Mouse (Mus musculus): ENCODE data around the gene Fgd1. TPM values are rescaled to one million over a fixed set of nuclear protein-coding genes. Genes with fewer than 3 reads are reported as not detected.

Gene Fgd1
- 1.1 and 2.0 TPM in 2 replicates for polyA plus RNA-seq (2015; fragmentation: Nextera tagmentation; extraction: Ambion mirVana)

DNA sequence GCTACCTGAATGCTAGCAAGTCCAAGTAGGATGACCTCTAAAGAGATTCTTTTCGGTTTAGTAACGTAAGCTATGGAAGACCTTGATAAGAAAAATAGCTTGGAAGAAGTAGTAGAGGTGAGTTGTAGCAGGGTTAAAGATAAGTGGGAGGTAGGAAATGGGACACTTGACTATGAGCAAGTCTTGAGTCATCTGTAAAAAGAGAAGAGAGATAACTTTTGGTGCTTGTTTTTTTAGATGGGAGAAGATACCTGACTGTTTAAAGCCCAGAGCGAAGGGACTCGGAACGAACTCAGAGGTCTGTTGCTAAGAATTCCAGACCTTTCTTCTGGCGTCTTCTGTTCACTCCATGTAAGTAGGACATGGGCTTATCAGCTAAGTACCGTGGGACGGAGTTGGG lies at the start of gene Fgd1:
Gene Fgd1, plus strand, starts transcription at position 301 of the 400 bp plus-strand sequence.
- DNase-seq (ENCODE audit: low spot score): no peak

DNA sequence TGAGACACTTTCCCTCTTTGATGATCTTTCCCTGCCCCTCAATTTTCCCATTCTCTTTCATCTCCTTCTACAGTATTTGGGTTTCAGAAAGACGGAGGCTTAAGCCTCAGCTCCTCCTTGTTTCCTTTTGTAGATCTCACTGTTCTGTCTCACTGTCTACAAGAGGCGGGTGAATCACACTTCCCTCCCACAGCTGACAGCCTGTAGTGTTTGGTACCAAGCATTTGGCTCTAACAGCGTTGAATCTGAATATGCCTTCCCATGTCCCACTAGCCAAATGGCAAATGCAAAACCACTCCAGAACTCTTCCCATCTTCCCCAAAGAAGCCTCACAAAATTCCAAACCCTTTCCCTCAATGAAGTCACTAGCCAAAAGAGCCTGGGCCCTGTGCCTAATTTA lies 49.2 kb upstream of the Fgd1 start:
- no peak for DNase-seq (ENCODE audit: low spot score)

DNA sequence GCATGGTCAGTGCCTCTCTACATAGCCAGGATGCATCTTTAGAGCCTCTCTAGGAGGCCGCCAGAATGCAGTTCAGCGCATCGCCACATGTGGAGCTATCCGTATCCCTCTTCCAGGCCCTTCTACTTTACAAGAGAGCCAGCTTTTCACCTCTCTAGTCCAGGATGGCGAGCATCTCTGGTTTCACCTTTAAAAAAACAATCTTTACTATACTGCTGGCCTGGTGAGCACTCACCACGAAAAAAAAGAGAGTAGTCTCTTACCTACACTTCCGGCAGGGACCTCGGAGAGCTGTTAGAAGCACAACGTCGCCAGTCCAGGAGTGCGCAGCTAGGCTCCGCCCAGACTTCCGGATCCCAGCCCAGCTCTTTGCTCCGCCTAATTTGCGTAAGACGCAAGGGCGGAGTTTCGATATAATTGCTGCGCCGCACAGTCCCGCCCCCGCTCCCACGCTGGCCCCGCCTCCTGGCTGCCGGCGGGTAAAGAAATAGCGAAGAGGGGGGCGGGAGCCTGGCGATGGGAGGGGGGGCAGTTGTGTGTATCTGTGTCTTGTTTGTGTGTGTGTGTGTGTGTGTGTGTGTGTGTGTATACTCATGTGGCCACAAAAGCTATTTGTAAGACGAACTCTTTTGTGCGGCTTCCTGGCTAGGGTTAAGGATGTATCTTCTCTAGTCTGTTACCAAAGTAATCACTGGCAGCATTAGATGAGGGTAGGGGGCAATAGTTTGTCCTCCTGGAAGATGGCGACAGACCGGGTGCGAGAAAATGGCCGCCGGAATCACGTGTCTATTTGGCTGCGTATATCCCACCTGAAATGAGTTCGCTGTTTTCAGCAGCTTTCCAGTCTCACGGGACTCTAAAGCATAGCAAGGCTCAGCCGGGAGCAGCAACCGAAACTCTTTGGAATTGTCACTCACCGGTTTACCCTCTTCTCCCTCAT lies 28.7 kb upstream of the Fgd1 start, which contains the start of gene Gnl3l:
Gene Gnl3l, minus strand, starts transcription at position 385 of the 940 bp plus-strand sequence.
- peak; percentile 92 for DNase-seq (ENCODE audit: low spot score)

DNA sequence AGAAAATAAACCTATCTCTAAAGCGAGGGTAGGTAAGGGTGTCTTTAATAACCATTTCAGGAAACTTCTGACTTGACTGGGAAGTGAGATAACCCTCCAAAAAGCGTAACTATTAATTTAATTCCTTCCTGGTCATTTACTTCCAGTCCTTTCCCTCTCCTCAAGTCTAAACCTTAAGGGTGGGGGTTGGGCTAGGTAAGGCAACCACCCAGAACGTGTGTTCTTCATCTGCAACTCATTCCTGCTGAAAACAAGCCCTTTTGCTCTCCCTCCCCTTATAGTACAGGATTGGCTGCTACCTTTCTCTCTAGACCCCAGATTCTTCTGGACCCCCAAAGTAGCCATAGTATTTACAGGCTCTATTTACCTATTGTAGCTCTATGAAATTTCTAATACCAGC lies 28.1 kb upstream of the Fgd1 start:
- DNase-seq (ENCODE audit: low spot score): no peak

DNA sequence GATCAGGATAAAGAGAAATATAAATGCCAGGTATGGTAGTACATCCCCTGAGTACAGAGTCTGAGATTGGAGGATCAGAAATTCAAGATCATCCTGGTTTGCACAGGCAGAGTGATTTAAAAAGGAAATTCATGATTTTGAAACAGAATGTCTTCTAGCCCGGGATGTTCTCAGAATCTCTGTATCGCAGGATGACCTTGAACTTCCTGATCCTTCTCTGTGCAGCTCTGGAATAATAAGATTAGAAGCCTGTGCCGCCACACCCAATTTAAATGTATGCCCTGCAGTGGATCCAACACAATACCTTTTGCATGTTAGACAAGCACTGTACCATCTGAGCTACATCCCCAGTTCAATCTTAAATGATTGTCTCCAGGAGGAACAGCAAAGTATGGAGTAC lies 27.2 kb upstream of the Fgd1 start:
- DNase-seq (ENCODE audit: low spot score): no peak

DNA sequence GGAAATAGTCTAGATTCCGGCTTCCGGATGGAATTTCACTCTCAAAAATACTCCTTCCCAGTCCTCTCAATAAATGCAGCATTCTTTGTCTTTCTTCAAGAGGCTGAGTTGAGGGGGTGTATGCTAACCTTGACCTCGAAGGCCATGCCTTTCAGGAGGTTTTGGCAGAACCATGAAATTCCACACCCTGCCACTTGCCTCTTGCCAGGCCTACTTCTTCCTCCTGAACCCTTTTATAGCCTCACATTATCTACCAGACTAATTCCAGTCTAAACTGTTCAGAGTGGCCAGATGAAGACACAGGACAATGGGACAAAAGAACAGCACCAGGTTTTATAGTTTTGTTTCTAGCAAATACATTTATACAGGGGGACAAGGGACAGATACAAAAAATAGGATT lies 14.6 kb upstream of the Fgd1 start:
- no peak for DNase-seq (ENCODE audit: low spot score)

DNA sequence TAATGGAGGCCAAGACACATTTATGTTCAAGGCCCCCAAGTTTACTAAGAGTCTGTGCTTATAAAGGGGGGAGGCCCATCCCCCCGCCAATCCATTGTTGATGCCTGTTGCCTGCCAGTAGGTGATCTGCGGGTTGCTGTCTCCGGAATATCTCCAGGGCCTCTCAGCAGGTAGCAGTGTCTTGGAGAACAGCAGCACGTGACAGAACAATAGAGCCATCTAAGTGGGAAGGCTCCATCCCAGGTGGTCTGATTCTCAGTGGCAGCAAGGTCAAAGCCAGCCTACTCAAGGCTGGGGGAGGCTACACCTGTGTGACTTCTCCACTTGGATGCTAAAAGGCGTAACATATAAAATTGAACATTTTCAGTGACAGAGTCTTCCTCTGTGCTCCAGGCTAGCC lies 4.7 kb upstream of the Fgd1 start:
- no peak for DNase-seq (ENCODE audit: low spot score)

DNA sequence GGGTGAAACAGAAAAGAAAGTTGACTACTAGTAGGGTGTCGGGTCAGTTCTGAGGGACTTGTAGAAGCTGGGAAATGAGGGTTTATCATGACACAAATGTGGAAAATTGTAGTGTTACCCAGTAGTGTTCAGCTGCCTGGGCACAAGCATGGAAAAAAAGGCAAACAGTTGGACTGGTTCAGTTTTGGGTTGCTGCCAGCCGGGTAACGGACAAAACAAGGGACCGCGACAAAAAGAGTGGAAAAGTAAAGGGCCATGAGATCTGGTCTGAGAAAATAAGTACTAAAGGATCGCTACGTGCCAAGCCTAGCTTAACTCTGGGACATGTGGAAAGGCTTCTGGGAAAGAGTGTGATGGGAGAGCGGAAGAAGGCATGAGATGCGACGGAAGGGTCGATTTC lies 371 bp downstream of the Fgd1 start:
- DNase-seq (ENCODE audit: low spot score): no peak

DNA sequence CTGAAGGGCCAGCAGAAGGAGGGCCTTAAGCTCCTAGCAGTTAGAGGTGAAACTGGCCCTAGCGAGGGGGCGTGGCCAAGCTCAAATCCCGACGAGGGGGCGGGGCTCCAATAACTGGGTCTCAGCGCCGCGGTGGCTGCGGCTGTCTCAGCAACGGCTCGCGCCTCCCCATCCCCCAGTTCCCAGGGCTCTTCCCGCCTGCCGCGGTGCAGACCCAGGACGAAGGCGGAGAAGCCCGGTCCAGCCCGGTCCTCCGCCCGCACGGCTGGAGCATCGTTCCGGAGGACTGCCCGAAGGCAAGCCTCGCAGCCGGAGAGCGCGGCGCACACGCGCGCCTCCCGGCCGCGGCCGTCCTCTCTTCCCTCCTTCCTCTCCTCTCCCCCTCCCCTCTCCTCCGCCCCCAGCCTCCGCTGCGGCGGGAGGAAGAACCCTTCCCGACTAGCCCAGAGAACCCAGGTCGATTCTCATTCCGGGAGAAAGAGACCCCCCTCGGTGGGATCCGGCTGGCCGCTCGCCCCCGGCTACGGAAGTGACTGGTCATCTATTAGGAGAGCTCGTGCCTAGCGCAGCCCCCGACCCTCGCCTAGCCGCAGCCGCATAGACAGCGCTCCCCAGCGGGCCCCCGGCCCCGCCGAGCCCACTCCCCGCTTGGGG lies 954 bp downstream of the Fgd1 start:
- DNase-seq (ENCODE audit: low spot score): peak; percentile 20

DNA sequence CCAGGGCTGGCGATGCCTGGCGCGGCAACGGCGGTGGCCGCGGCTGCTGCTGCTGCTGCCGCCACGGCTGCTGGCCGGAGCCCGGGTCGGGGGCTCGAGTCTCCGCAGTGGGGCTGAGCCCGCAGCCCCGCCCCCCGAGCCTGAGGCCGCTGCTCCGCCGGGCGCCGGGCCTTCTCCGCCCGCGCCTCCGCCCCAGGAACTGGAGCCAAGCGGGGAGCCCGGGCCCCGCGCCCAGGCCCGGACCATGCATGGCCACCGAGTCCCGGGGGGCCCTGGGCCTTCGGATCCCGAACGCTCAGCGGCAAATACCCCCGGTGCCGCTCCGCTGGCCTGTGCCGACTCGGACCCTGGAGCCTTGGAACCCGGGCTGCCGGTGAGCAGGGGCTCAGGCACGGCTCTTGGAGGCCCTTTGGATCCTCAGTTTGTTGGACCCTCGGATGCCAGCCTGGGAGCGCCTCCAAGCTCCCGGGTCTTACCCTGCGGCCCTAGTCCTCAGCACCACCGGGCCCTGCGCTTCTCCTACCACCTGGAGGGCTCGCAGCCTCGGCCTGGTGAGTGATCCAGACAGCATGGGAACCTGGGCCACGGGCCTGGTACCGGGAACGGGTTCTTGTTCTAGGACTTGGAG lies 1.6 kb downstream of the Fgd1 start:
- DNase-seq (ENCODE audit: low spot score): no peak

DNA sequence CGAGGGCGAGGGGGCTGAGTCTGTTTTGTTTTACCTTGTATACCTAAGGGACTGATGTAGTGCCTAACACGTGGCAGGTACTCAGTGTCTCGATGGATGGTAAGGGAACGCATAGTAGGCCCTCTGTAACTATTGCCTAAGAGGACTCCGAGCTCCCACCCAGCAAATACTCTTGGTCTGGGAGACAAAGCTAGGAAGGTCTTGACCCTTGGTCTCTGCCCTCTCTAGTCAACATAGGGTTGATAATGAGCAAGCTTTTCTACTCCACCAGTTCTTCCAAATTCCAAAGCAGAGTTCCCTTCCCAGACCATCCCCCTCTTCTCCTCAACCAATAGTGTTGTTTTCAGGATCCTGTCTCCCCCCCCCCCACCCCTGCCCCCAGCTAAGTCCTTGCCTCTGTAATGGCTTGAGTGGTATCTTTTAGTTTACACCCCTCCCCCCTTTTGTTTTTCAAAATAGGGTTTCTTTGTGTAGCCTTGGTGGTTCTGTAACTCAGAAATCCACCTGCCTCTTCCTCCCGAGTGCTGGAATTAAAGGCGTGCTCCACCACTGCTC lies 3.8 kb downstream of the Fgd1 start:
- no peak for DNase-seq (ENCODE audit: low spot score)

DNA sequence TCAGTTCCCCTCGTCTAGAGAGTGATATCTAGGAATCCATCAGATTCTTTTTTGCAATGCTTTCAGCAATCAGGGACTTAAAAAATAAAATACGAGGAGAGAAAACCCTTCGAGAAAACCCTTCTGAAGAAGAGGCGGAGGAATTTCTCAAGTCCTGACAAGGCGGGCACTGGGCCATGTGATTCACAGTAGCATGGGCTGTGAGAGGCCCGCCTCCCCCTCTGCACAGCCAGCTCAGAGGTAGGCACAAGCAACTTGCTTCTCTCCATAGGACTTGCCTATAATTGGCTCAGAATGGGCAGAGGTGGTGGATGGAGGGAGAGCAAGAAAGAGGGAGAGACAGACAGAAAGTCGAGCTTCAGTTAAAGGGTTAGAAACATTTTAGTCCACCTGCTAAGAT lies 4.4 kb downstream of the Fgd1 start:
- DNase-seq (ENCODE audit: low spot score): no peak

DNA sequence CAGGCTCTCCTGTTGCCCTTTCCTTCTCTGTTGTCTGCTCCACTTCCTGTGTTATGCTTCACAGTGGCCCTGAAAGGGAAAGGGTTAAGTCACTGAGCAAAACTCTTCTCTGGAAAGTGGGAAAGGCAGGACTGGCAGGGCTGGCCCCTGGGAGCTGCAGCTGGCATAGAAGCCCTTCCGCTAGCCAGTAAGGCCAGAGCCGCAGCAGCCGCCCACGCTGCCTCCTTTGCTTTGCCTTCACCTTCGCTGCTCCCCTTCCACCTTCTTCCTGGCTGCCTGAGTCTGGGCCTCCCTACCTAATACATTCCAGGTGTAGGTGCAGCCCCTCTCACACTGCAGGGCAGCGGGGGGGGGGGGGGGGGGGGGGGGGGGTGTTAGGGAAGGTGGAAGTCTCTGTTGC lies 8.5 kb downstream of the Fgd1 start:
- no peak for DNase-seq (ENCODE audit: low spot score)

DNA sequence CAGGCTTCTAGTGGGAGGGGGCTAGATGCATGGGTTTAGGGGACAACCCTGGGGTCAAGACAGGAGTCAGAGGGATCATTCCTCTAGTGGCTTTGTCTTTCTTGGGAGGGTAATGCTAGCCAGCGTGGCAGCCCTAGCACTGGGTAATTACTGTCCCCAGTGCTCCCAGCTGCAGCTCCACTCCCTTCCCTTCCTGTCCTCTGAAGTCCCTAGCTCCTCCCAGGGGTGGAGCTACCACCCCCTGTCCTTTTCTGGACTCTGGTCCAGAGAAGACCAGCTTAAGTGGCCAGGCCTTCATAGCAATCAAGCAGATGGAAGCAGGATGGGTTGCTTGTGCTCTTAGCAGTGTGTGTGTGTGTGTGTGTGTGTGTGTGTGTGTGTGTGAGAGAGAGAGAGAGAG lies 9.6 kb downstream of the Fgd1 start:
- no peak for DNase-seq (ENCODE audit: low spot score)

DNA sequence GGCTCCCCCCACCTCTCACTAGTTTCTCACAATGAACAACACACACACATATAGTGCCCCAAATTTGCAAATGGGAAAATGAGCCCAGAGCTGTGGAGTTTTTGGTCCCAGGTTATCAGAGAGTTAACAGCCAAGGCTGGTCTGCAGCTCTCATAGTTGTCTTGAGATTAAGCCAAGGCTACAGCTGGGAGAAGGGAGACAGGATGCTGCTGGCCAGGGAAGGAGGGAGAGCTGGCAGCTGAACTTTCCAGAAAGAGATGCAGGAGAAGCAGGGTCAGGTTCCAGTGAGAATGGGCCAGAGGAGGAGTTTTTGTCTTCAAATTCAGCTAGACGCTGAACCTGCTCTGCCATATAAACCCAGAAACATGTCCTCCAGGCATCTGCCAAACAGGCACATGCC lies 13.4 kb downstream of the Fgd1 start:
- no peak for DNase-seq (ENCODE audit: low spot score)

DNA sequence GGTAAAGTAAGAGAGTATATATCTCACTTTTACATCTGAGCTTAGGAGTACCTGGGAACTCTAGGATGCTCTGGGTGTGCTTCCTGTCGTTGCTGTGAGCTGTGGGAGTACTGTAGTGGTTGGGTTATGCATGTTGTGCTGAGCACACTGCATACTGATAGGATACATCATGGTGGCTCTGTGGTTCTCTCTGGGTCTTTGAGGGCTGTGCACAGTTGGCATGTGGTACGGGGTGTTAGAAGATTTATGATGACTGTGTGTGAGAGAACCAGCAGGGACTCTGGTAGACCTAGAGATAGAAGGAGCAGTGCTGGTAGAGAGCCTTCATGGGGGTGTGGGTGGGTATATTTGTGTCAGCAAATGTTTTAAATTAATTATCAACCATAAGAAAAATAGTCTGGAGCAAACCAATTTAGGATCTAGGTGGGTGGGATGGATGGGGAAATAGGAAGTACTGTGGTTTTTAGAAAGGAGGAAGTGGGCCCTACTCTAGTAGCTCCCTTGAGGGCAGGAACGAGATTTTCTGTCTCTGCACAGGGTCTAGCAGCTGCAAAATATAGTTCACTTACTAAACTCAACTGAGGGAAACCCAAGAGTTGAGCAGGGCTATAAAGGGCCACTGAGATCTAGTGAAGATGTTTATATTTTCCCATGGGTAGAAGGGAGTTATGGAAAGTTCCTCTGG lies 15.8 kb downstream of the Fgd1 start:
- no peak for DNase-seq (ENCODE audit: low spot score)

DNA sequence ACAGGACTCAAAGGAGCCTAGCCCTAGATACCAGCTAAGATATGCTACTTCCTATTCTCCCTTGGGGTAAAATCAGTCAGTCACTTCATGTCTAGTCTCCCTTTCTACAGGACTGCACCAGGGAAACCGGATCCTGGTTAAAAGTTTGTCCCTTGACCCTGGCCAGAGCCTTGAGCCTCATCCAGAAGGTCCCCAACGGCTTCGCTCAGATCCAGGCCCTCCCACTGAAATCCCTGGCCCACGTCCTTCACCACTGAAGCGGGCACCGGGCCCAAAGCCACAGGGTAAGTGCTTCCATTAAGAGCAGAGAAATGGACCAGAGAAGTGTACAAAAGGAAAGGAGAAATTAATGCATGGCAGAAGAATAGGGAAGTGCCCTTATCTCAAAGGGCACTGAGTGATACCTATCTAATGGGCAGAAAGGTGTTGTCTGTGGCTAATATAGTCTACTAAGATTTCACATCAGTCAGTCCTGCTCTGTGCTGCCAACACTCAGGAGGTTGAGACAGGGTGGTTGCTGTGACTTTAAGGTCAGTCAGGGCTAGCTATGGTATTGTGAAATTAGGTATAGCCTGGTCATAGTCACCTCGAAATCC lies 20.2 kb downstream of the Fgd1 start:
- DNase-seq (ENCODE audit: low spot score): no peak

DNA sequence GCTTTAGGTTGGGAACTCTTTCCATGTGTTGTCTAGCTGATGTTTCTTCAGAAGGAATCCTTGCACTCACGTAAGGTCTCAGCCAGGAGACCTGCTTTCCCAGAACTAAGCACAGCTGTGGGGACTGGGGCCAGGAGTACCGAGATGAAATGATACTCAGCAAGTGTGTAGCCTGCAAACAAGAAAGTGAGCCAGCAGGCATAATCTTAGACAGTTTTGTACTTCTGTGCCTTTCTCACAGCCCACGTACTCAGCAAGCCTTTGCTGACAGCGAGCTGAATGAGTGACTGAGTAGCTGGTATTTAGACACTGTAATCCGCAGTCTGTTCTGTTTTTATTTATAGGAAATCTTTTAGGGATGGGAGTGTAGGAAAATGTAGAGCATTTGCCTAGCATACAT lies 21.9 kb downstream of the Fgd1 start:
- DNase-seq (ENCODE audit: low spot score): no peak

DNA sequence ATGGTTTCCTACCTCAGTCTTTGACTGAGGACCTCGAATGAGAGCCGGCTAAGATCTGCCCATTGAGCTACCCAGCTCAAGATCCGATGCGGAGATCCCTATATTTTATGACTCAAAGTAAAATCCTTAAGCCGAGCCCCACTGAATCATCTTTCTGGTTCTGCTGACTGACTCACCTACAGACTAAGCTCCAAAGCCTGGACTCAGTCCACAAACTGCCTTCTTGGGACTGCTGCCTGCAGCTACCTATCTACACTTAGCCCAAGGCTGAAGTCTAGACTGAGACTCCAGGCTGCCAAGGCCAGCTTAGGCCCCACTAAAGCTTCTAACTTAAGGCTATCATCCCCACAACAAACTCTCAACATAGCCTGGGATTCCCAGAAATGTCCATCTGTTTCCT lies 30.1 kb downstream of the Fgd1 start:
- DNase-seq (ENCODE audit: low spot score): no peak

DNA sequence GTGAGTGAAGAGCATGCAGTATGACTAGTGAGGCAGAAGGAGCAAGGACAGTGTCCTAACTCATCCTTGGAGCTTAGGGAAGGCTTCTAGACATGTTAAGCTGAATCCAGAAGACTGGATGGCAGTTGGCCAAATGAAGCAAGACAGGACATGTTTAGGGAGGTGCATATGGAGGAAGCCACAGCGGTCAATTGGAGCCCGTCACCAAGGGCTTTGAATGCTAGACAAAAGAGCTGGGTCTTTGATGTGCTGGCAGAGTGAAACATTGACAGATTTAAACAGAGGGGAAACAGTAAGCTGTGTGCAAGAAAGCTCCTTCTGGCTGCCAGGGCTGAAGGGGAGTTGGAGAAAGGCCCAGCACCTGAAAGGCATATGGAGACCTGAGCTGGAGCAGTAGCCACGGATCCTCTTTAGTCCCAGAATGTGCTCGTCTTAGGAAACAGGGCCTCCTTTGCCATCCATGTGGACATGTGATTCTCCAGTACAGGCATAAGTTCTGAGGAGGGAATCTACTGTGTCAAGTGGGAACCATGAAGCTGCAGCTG lies 31.1 kb downstream of the Fgd1 start:
- DNase-seq (ENCODE audit: low spot score): no peak

DNA sequence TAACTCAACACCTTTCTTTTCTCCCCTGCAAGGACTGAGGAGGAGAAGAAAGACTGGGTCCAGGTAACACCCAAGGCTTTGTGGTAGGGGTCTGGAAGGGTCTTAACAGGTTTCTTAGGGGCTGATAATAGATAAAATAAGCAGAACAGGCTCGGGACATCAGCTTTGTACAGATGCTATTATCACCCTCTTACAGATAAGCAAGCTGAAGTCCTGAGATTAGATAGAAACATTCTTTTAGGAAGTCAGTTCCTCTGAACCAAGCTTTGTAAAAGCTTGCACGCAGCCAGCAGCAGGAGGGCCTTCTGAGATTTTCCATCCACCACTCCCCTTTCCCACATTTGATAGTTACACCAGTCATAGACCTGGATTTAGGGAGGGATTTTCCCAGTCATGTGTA lies 39.6 kb downstream of the Fgd1 start:
- DNase-seq (ENCODE audit: low spot score): no peak
